Comparison of ENCODE assay signal across 13 mouse cellular contexts in genomic region chr1:153667244-153667727, GRCm38 (mm10). TPM values are rescaled to one million over a fixed set of nuclear protein-coding genes. Genes with fewer than 3 reads are reported as not detected.
DNase-seq lines count a peak whose midpoint lies in the region; ATAC-seq and TF ChIP-seq lines count a peak whose summit lies in the region.
"Had no signal": no experiment of that assay in that cellular context is flagged by ENCODE, and none has a peak within 500 bp of the region (broad histone marks: within the 10 kb centered on the region; RNA-seq: fewer than 3 reads in every experiment).

No protein-coding gene starts in this region.

- no peaks in the 10 kb centered on the region for H3K79me3 ChIP-seq in C2C12 (ENCODE audit: low read depth)

- DNase-seq in brain, adult 2 months (ENCODE audit: low read depth, low spot score): peak; percentile 93
- peak; percentile 37 for DNase-seq in hindbrain, postnatal 0 days (ENCODE audit: low spot score)
- no peak for DNase-seq in kidney, postnatal 4 days
- no peak for DNase-seq in liver
- DNase-seq: gastrocnemius, postnatal 10 days had no signal

- H3ac ChIP-seq in C2C12 (ENCODE audit: control insufficient read depth, insufficient read length, low read depth): no peak overlapping the region

- H3K36me3 ChIP-seq in C2C12 (ENCODE audit: control insufficient read depth, insufficient read depth): no peaks in the 10 kb centered on the region
- no peaks in the 10 kb centered on the region for H3K36me3 ChIP-seq in hindbrain, postnatal 0 days (ENCODE audit: insufficient read depth, low read length)
- no peaks in the 10 kb centered on the region for H3K36me3 ChIP-seq in intestine, embryonic 15.5 days
- H3K36me3 ChIP-seq: embryonic facial prominence, embryonic 13.5 days; heart, embryonic 15.5 days; kidney, embryonic 15.5 days; limb, embryonic 15.5 days had no signal

- no peak overlapping the region for H3K4me3 ChIP-seq in C2C12 (ENCODE audit: insufficient read depth, poor library complexity, severe bottlenecking)
- no peak overlapping the region for H3K4me3 ChIP-seq in hindbrain, postnatal 0 days (ENCODE audit: low read length)
- no peak overlapping the region for H3K4me3 ChIP-seq in intestine, embryonic 15.5 days (replicated peaks)
- H3K4me3 ChIP-seq: embryonic facial prominence, embryonic 13.5 days; heart, embryonic 15.5 days; kidney, embryonic 15.5 days; limb, embryonic 15.5 days had no signal

- H3K27me3 ChIP-seq in C2C12 (ENCODE audit: control insufficient read depth, insufficient read depth, insufficient read length): peaks cover 6% of the 10 kb centered on the region
- H3K27me3 ChIP-seq in hindbrain, postnatal 0 days (ENCODE audit: insufficient read depth, low read length): no peaks in the 10 kb centered on the region
- H3K27me3 ChIP-seq in intestine, embryonic 15.5 days (replicated peaks): peaks cover 13% of the 10 kb centered on the region

- H3K79me2 ChIP-seq in C2C12 (ENCODE audit: control insufficient read depth, insufficient read depth): no peaks in the 10 kb centered on the region

- TF ChIP-seq CTCF in C2C12 (IDR thresholded peaks at IDR 0.05; ENCODE audit: control insufficient read depth, insufficient read depth, insufficient read length): no peak
- no peak for TF ChIP-seq CTCF in hindbrain, postnatal 0 days (IDR thresholded peaks at IDR 0.05; ENCODE audit: low read depth)

- H3K4me2 ChIP-seq in hindbrain, postnatal 0 days (ENCODE audit: low read depth, low read length): peak overlapping the region; percentile 22; the same call in 1 of the 2 replicates
- H3K4me2 ChIP-seq in intestine, embryonic 15.5 days (replicated peaks): no peak overlapping the region
- H3K4me2 ChIP-seq: embryonic facial prominence, embryonic 13.5 days; heart, embryonic 15.5 days; kidney, embryonic 15.5 days; limb, embryonic 15.5 days had no signal

- peaks cover 17% of the 10 kb centered on the region for H3K4me1 ChIP-seq in hindbrain, postnatal 0 days (ENCODE audit: insufficient read depth, low read length)
- 0 out of 2 replicates have a peak, but pooled peaks cover 9% of the 10 kb centered on the region for H3K4me1 ChIP-seq in intestine, embryonic 15.5 days (replicated peaks)

- ATAC-seq in common myeloid progenitor, adult 5-6 weeks (replicated peaks; ENCODE audit: low read depth, poor library complexity, severe bottlenecking): peak; percentile 79
- no peak for ATAC-seq in hindbrain, postnatal 0 days
- no peak for ATAC-seq in activated CD4-positive, CD25-positive, alpha-beta regulatory T cell, adult 4 months
- no peak for ATAC-seq in intestine, embryonic 15.5 days

- H3K9ac ChIP-seq in hindbrain, postnatal 0 days (replicated peaks; ENCODE audit: low read length): no peak overlapping the region; the same call in 1 of the 2 replicates
- H3K9ac ChIP-seq in intestine, embryonic 15.5 days: no peak overlapping the region
- H3K9ac ChIP-seq: embryonic facial prominence, embryonic 13.5 days; heart, embryonic 15.5 days; kidney, embryonic 15.5 days; limb, embryonic 15.5 days had no signal

- no peak overlapping the region for H3K27ac ChIP-seq in hindbrain, postnatal 0 days
- no peak overlapping the region for H3K27ac ChIP-seq in intestine, embryonic 15.5 days
- H3K27ac ChIP-seq: embryonic facial prominence, embryonic 13.5 days; heart, embryonic 15.5 days; kidney, embryonic 15.5 days; limb, embryonic 15.5 days had no signal

- 54% methylated on average over 4 of the region's 4 CpGs for WGBS in hindbrain, postnatal 0 days
- 67% methylated on average over 4 of the region's 4 CpGs for WGBS in intestine, embryonic 15.5 days

- no peaks in the 10 kb centered on the region for H3K9me3 ChIP-seq in hindbrain, postnatal 0 days (ENCODE audit: low read length)
- no peaks in the 10 kb centered on the region for H3K9me3 ChIP-seq in intestine, embryonic 15.5 days
- H3K9me3 ChIP-seq: embryonic facial prominence, embryonic 13.5 days; heart, embryonic 15.5 days; kidney, embryonic 15.5 days; limb, embryonic 15.5 days had no signal

TF ChIP-seq in C2C12, 6 proteins besides CTCF, POLR2A, EP300 and RAD21:
- TF ChIP-seq FOSL1 (IDR thresholded peaks at IDR 0.05; ENCODE audit: insufficient read depth, low read length, poor library complexity, severe bottlenecking) (no peak), MAX (IDR thresholded peaks at IDR 0.05) (no peak), MYOD1 (IDR thresholded peaks at IDR 0.05; ENCODE audit: control insufficient read depth, insufficient read length, low read depth) (peak; percentile 90)

RNA-seq across cellular contexts. Expression of gene Rgs8, which starts 14.5 kb away (rescaled TPM):
- polyA plus RNA-seq in C2C12 (2012; fragmentation: generic; extraction: Trizol): under 0.01 TPM
- total RNA-seq in common myeloid progenitor, adult 5-6 weeks (2017): 0.05 and 0.34 TPM in 2 replicates
- total RNA-seq in hindbrain, postnatal 0 days (2014; rRNA removed): 23.9 and 40.1 TPM in 2 replicates
- 12.5 and 14.1 TPM in 2 replicates for polyA plus RNA-seq in hindbrain, postnatal 0 days (2015; fragmentation: Nextera tagmentation; extraction: Ambion mirVana)
- under 1 TPM in 1 of 2 experiments, not detected in 1; 0.09 TPM for polyA plus RNA-seq in activated CD4-positive, CD25-positive, alpha-beta regulatory T cell, adult 4 months (2017; shearing (Covaris generic))
- polyA plus RNA-seq in intestine, embryonic 15.5 days (2015; fragmentation: Nextera tagmentation; extraction: Ambion mirVana): 0.23 and 0.37 TPM in 2 replicates

Comparison
In these comparisons a context has a peak if more than half of its experiments do, and no peak if none do; other contexts are left out.
1. DNase-seq: peak in brain, adult 2 months (single experiment) and hindbrain, postnatal 0 days (single experiment); none in kidney, postnatal 4 days (0 of 2) and liver (single experiment).